Mouse (Mus musculus) forebrain, embryonic 13.5 days (tissue): ENCODE data around the gene Senp2. TPM values are rescaled to one million over a fixed set of nuclear protein-coding genes. Genes with fewer than 3 reads are reported as not detected.
"Not testable (repeated sequence)": the region's sequence is repeated elsewhere in the genome, so short reads cannot be mapped to it uniquely, and the experiment has no call there.

ENCODE experiments used
- ATAC-seq: fragments of 200-750 bp; cut with Nextera tagmentation; 2 replicates; pipeline ENCODE4 v1.8.0; 2017
- H3K27ac ChIP-seq: fragments of 300-500 bp; sonication (generic); 2 replicates; pipeline ENCODE4 v1.5.1; 2015; ENCODE audit warnings: inconsistent platforms, mild to moderate bottlenecking, moderate library complexity
- H3K27me3 ChIP-seq: fragments of 300-500 bp; sonication (generic); 2 replicates; pipeline ENCODE4 v1.6.1; 2015; ENCODE audit warnings: mild to moderate bottlenecking, inconsistent platforms
- H3K36me3 ChIP-seq: fragments of 300-500 bp; sonication (generic); 2 replicates; pipeline ENCODE4 v1.6.1; 2015; ENCODE audit warnings: mild to moderate bottlenecking, inconsistent platforms; ENCODE audit not compliant: poor library complexity, severe bottlenecking
- H3K4me1 ChIP-seq: fragments of 300-500 bp; sonication (generic); 2 replicates; pipeline ENCODE4 v1.6.1; 2015; ENCODE audit warnings: inconsistent platforms
- H3K4me2 ChIP-seq: fragments of 300-500 bp; sonication (generic); 2 replicates; pipeline ENCODE4 v1.6.1; 2015; ENCODE audit warnings: inconsistent platforms, mild to moderate bottlenecking, moderate library complexity
- H3K4me3 ChIP-seq: fragments of 300-500 bp; sonication (generic); 2 replicates; pipeline ENCODE4 v1.5.1; 2015; ENCODE audit warnings: mild to moderate bottlenecking, inconsistent platforms
- H3K9ac ChIP-seq: fragments of 300-500 bp; sonication (generic); 2 replicates; pipeline ENCODE4 v1.6.1; 2015; ENCODE audit warnings: mild to moderate bottlenecking, inconsistent platforms
- H3K9me3 ChIP-seq: fragments of 300-500 bp; sonication (generic); replicated peaks from 2 replicates; pipeline ENCODE4 v1.6.1; 2016; ENCODE audit warnings: inconsistent platforms
- WGBS: fragments of 180-500 bp; shearing (Covaris S2); methylation state at CpG from one replicate; pipeline ENCODE4 v1.1.7; 2015; 5-methylcytosine and 5-hydroxymethylcytosine counted together
- polyA plus RNA-seq: library from polyadenylated mRNA; unstranded; fragments of >200 nt; fragmentation: Nextera tagmentation; extraction: Ambion mirVana; gene quantifications from 2 replicates; pipeline ENCODE4 v1.2.1, GENCODE M21; 2015

Gene Senp2
- 50.7 and 54.0 TPM in 2 replicates for polyA plus RNA-seq

DNA sequence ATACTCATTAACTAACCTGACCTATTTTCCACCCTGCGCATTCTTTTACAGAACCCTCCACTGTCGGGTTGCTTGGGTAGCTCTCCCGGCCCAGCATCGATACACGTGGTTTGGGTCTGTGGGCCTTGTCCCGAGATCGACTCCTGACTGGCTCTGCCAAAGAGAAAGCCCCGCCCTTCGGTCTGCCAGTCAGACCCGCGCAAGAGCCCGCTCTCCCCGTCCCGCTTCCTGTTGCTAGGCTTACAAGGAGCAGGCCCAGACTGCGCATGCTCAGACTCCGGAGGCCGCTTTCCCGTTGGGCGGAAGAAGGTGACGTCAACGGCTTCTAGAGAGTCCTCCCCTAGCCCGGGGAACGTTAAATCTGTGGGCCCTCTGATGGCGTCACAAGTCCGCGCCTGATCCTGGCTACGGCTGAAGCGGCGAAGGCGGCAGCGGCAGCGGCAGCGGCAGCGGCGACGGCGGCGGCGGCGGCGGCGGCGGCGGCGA lies at the start of gene Senp2:
TSS of gene Senp2 (plus strand) at position 386 of the 486 bp plus-strand sequence.
- Histone ChIP-seq H3K4me1 (peaks cover 19% of the 10 kb centered on the region), H3K4me2 (peak within 1 kb of the TSS; percentile 86), H3K27me3 (0 out of 2 replicates have a peak, but pooled peaks cover 3% of the 10 kb centered on the region), H3K4me3 (peak within 1 kb of the TSS; percentile 99), H3K9ac (peak within 1 kb of the TSS; percentile 92), H3K9me3 (no peaks in the 10 kb centered on the region), H3K27ac (peak within 1 kb of the TSS; percentile 61), H3K36me3 (peaks cover 7% of the 10 kb centered on the region)
- peak; percentile 99 for ATAC-seq
- under 1% methylated on average over 45 of the region's 45 CpGs for WGBS

- Histone ChIP-seq H3K27me3 (no peaks in the 10 kb centered on the region), H3K27ac (no peak overlapping the region), H3K4me1 (no peaks in the 10 kb centered on the region), H3K9ac (no peak overlapping the region), H3K4me3 (no peak overlapping the region), H3K4me2 (no peak overlapping the region), H3K36me3 (no peaks in the 10 kb centered on the region), H3K9me3 (no peaks in the 10 kb centered on the region)
- no peak for ATAC-seq
- WGBS, result 83% methylated on average over 3 of the region's 3 CpGs
Measured at GRCm38 (mm10) chr16:21965576-21965975, 43.7 kb upstream of the Senp2 start.

- Histone ChIP-seq H3K4me1 (no peaks in the 10 kb centered on the region), H3K27me3 (0 out of 2 replicates have a peak, but pooled peaks cover 2% of the 10 kb centered on the region), H3K4me3 (no peak overlapping the region), H3K36me3 (no peaks in the 10 kb centered on the region), H3K9ac (no peak overlapping the region), H3K27ac (no peak overlapping the region), H3K4me2 (no peak overlapping the region), H3K9me3 (no peaks in the 10 kb centered on the region)
- WGBS, result 69% methylated on average over 4 of the region's 5 CpGs
- 0 out of 2 replicates have a peak, but pooled peaks have one; percentile 24 for ATAC-seq
Measured at GRCm38 (mm10) chr16:21969874-21970273, 39.4 kb upstream of the Senp2 start.

- no peak overlapping the region for H3K9ac ChIP-seq
- no peak overlapping the region for H3K4me3 ChIP-seq
- H3K9me3 ChIP-seq, result no peaks in the 10 kb centered on the region
- no peak overlapping the region for H3K4me2 ChIP-seq
- H3K36me3 ChIP-seq, result no peaks in the 10 kb centered on the region
- H3K4me1 ChIP-seq, result no peaks in the 10 kb centered on the region
- H3K27ac ChIP-seq, result no peak overlapping the region
- 0 out of 2 replicates have a peak, but pooled peaks cover 2% of the 10 kb centered on the region for H3K27me3 ChIP-seq
- no peak for ATAC-seq
- 93% methylated on average over 6 of the region's 6 CpGs for WGBS
Measured at GRCm38 (mm10) chr16:21970536-21970935, 38.7 kb upstream of the Senp2 start.

- no peak overlapping the region for H3K27ac ChIP-seq
- 51% methylated on average over 4 of the region's 4 CpGs for WGBS
- H3K9me3 ChIP-seq, result no peaks in the 10 kb centered on the region
- H3K4me2 ChIP-seq, result no peak overlapping the region
- 0 out of 2 replicates have a peak, but pooled peaks cover 9% of the 10 kb centered on the region for H3K27me3 ChIP-seq
- ATAC-seq, result no peak
- H3K4me3 ChIP-seq, result no peak overlapping the region
- H3K36me3 ChIP-seq, result no peaks in the 10 kb centered on the region
- H3K4me1 ChIP-seq, result peaks cover 6% of the 10 kb centered on the region
- H3K9ac ChIP-seq, result no peak overlapping the region
Measured at GRCm38 (mm10) chr16:21971446-21971845, 37.8 kb upstream of the Senp2 start.

- Histone ChIP-seq H3K9me3 (no peaks in the 10 kb centered on the region), H3K9ac (peak overlapping the region; percentile 36; the same call in 1 of the 2 replicates), H3K4me3 (peak overlapping the region; percentile 3; the same call in 1 of the 2 replicates), H3K4me2 (peak overlapping the region; percentile 44), H3K36me3 (no peaks in the 10 kb centered on the region), H3K27ac (no peak overlapping the region), H3K27me3 (0 out of 2 replicates have a peak, but pooled peaks cover 10% of the 10 kb centered on the region), H3K4me1 (peaks cover 7% of the 10 kb centered on the region)
- WGBS, result 1% methylated on average over 16 of the region's 16 CpGs
- ATAC-seq, result no peak
Measured at GRCm38 (mm10) chr16:21976203-21976602, 33.1 kb upstream of the Senp2 start.

DNA sequence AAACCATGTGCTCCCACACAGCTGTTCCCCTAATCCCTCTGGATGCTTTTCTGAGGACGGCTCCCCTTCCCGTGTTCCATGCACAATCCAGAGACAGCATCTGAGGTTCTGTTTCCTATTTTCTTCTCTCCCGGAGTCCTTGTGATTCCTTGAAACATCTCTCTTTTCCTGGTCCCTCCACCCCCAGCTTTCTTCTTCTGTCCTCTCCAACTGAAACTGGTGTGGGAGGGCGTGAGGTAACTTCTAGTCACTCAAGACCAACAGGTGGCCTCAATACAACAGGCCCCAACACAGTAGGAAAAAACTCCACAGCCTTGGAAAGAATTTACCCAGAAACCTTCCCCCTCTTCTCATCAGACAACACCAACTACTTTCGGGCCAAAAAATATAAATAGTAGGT lies 31.9 kb upstream of the Senp2 start:
- H3K27me3 ChIP-seq, result 0 out of 2 replicates have a peak, but pooled peaks cover 10% of the 10 kb centered on the region
- no peak overlapping the region for H3K4me3 ChIP-seq
- no peaks in the 10 kb centered on the region for H3K36me3 ChIP-seq
- no peaks in the 10 kb centered on the region for H3K9me3 ChIP-seq
- H3K4me2 ChIP-seq, result no peak overlapping the region
- H3K27ac ChIP-seq, result no peak overlapping the region
- peaks cover 7% of the 10 kb centered on the region for H3K4me1 ChIP-seq
- WGBS, result 79% methylated on average over 5 of the region's 5 CpGs
- ATAC-seq, result no peak
- H3K9ac ChIP-seq, result no peak overlapping the region

DNA sequence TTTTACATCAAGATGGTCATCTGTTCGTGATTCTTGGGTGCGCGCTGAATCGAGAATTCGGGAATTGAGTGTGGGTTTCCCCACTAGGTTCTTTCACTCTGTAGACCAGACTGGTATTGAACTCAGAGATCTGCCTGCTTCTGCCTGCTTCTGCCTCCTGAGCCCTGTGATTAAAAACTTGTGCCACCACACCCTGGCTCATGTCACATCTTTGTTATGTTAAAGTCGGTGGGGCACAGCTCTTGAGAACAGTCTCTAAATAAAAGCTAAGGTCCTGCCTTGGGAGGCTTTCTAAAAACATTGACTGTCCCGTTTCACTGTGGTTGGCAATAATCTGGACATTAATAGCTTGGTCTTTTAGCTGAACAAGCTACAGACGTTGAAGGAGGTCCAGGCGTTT lies 26.1 kb upstream of the Senp2 start:
- Histone ChIP-seq H3K27me3 (no peaks in the 10 kb centered on the region), H3K9me3 (no peaks in the 10 kb centered on the region), H3K4me3 (no peak overlapping the region), H3K9ac (no peak overlapping the region), H3K27ac (no peak overlapping the region), H3K36me3 (no peaks in the 10 kb centered on the region), H3K4me1 (no peaks in the 10 kb centered on the region), H3K4me2 (no peak overlapping the region)
- no peak for ATAC-seq
- 95% methylated on average over 9 of the region's 9 CpGs for WGBS

DNA sequence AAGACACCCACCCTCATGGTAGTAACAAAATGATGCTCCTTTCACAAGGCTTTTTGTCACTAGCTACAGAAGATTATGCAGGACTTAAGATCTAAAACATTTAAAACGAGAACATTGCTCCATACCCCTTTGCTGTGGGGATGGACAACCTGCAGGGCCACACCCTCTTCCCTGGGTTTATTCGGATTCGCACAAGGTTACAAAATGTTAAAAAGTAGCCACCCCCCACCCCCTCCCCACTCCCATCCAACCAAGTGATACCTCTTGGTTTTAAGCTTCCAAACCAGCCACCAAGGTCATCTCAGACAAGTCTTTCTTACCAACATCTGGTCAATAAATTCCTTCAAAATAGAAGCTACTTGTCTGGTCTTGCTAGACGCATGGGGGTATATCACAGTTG lies 25.7 kb upstream of the Senp2 start:
- ATAC-seq, result no peak
- no peak overlapping the region for H3K4me3 ChIP-seq
- no peaks in the 10 kb centered on the region for H3K4me1 ChIP-seq
- H3K27ac ChIP-seq, result no peak overlapping the region
- H3K27me3 ChIP-seq, result no peaks in the 10 kb centered on the region
- H3K4me2 ChIP-seq, result no peak overlapping the region
- no peaks in the 10 kb centered on the region for H3K36me3 ChIP-seq
- WGBS, result 97% methylated on average over 4 of the region's 4 CpGs
- H3K9me3 ChIP-seq, result no peaks in the 10 kb centered on the region
- H3K9ac ChIP-seq, result no peak overlapping the region

- no peaks in the 10 kb centered on the region for H3K27me3 ChIP-seq
- no peaks in the 10 kb centered on the region for H3K4me1 ChIP-seq
- H3K4me3 ChIP-seq, result no peak overlapping the region
- H3K27ac ChIP-seq, result no peak overlapping the region
- H3K9ac ChIP-seq, result no peak overlapping the region
- WGBS, result 80% methylated on average over 12 of the region's 12 CpGs
- H3K9me3 ChIP-seq, result no peaks in the 10 kb centered on the region
- H3K36me3 ChIP-seq, result no peaks in the 10 kb centered on the region
- no peak for ATAC-seq
- no peak overlapping the region for H3K4me2 ChIP-seq
Measured at GRCm38 (mm10) chr16:21984091-21984490, 25.2 kb upstream of the Senp2 start.

GRCm38 (mm10) chr16:21986191-21986590 lies 23.1 kb upstream of the Senp2 start:
- WGBS, result 59% methylated on average over 3 of the region's 3 CpGs
- no peak for ATAC-seq
- Histone ChIP-seq H3K9me3 (no peaks in the 10 kb centered on the region), H3K4me3 (no peak overlapping the region), H3K27ac (no peak overlapping the region), H3K27me3 (no peaks in the 10 kb centered on the region), H3K36me3 (no peaks in the 10 kb centered on the region), H3K4me1 (no peaks in the 10 kb centered on the region), H3K9ac (no peak overlapping the region), H3K4me2 (no peak overlapping the region)

DNA sequence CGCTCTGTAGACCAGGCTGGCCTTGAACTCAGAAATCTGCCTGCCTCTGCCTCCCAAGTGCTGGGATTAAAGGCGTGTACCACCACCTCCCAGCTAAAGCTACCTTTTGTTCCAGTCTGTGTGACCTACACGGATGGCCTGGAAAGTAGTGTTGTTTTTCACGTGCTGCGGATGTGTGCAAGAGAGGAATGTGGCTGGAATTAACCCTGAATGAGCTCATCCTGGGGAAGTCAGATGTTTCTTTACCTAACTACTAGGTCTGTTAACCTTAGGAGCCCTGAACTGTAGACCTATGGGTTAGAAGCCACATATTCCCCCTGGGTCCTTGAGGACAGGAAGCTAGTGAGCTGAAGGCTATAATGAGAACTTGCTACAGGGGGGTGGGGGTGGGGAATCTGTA lies 21.3 kb upstream of the Senp2 start:
- WGBS, result 76% methylated on average over 5 of the region's 5 CpGs
- no peak for ATAC-seq
- no peak overlapping the region for H3K9ac ChIP-seq

GRCm38 (mm10) chr16:21990893-21991292 lies 18.4 kb upstream of the Senp2 start:
- not testable (repeated sequence) for H3K4me3 ChIP-seq, H3K27ac ChIP-seq, ATAC-seq, H3K27me3 ChIP-seq, H3K9me3 ChIP-seq, H3K4me1 ChIP-seq, H3K36me3 ChIP-seq, H3K4me2 ChIP-seq, H3K9ac ChIP-seq

More for the DNA sequence above, 21.3 kb upstream of the Senp2 start:
- Histone ChIP-seq H3K36me3 (no peaks in the 10 kb centered on the region), H3K27ac (no peak overlapping the region), H3K4me3 (no peak overlapping the region), H3K27me3 (no peaks in the 10 kb centered on the region), H3K4me2 (no peak overlapping the region), H3K4me1 (no peaks in the 10 kb centered on the region), H3K9me3 (no peaks in the 10 kb centered on the region)
